Mouse (Mus musculus) heart, postnatal 14 days (tissue): ENCODE measurements around the gene Dda1. TPM values are rescaled to one million over a fixed set of nuclear protein-coding genes. Genes with fewer than 3 reads are reported as not detected.

Source experiments
- DNase-seq, 2 experiments: peaks; one replicate each; pipeline ENCODE4 v3.0.0; 2021 to 2022
- intact Hi-C: fragments of 180-260 bp; cut with DNase I; formaldehyde crosslinking; loops from one replicate; pipeline ENCODE4 v1.15.1; 2025
- total RNA-seq, 2 experiments: library from RNA; stranded (reverse); gene quantifications; 2 replicates each; pipeline ENCODE4 v1.2.3; 2021

The Dda1 gene
- total RNA-seq, 2 experiments from 2014 or later, result 33.5 to 36.4 TPM

DNA sequence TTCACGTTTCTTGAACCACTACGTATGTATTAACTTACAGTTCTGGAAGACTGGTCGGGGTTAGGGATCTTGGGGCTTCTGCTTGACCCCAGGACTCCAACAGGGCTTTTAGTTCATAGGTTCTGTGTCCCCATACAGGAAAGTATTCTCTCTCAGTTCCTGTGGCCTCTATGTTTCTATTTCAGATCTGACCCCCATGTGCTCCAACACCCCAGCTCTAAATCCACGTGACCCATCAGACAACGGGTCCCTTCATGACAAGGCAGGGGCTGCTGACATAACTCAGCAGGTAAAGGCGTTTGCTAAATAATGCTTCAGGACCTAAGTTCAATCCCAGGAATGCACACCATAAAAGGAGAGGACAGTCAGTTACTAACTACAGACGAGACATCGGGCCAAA is 3.3 kb upstream of the Dda1 start:
- no peak for DNase-seq
- intact Hi-C loops, result no loop called here

DNA sequence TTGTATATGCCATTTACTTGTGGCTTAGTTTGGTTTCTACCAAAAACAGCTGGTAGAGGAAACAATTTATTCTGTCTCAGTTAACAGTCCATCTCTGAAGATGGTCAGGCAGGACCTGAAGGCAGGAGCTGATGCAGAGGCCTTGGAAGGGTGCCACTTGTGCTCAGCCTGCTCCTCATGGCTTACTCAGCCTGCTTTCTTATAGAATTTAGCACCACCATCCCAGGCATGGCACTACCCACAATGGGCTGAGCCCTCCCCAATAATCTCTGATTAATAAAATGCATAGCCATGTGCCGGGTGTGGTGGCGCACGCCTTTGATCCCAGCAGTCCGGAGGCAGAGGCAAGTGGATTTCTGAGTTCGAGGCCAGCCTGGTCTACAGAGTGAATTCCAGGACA is 2.8 kb upstream of the Dda1 start:
- intact Hi-C loops, result no loop called here

GRCm38 (mm10) chr8:71467201-71467600 is 1.8 kb upstream of the Dda1 start:
- no peak for DNase-seq
- intact Hi-C loops, result no loop called here

More for the DNA sequence above, 2.8 kb upstream of the Dda1 start:
- no peak for DNase-seq

GRCm38 (mm10) chr8:71468001-71468400 is 998 bp upstream of the Dda1 start:
- intact Hi-C loops, result no loop called here

GRCm38 (mm10) chr8:71469411-71469810 is 412 bp downstream of the Dda1 start:
- DNase-seq, result peak; percentile 47 to 56
- intact Hi-C loops, result no loop called here

More at GRCm38 (mm10) chr8:71468001-71468400, 998 bp upstream of the Dda1 start:
- DNase-seq, result no peak

DNA sequence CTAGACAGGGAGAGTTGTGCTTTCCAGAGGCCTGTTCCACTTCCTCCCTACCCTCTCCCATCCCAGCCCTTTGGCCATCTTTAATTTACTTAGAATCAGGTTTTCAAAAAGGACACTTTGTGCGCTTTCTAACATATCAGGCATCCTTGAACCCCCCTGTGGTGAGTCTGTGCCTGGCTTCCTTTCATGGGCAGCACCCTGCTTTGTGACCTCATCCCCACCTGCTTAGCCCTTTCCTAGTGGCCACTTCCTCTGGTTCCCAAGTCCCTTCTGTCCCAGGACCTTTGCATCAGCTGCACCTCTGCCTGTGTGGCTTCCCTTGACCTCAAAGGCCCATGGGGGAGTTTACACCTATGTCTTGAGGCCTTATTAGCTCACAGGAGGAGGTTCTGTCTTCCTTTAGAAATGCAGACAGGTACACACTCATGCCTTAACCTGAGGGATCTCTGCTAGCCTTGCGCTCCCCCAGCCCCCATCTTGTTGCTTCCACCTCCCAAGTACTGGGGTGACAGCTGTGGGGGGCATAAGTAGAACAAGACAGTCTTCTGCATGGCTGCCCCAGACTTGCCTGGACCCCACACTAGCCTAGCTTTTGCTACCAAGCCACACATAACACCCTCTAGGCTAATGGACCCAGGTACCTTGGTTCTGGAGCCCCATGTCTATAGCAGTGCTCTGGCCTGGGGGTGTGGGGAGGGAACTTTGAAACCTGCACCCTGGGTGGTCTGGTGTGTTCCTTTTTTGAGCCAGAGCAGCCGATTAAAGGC is 1.3 kb downstream of the Dda1 start:
- DNase-seq, result no peak
- intact Hi-C loops, result loop anchor here (5.0 kb wide), 1 partner anchor 98 kb away; the partner anchor contains the start of gene Ocel1

DNA sequence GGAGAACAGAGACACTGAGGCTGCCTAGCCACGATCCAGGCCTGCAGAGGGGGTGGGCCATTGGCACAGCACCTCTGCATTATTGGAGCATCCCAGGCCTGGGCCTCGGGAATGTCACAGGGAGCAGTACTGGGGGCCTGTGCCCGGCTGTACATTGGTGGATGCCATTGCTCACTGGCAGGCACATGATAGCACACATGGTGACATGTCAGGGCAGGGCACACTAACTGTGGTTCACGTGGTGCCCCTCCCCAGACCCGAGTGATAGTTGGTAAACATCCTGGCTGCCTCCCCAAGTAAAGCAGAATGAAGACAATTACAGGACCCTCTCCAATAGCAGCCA is 1.9 kb downstream of the Dda1 start:
- intact Hi-C loops, result loop anchor here (5.0 kb wide), 1 partner anchor 99 kb away; the partner anchor contains the start of gene Ocel1
- DNase-seq, result no peak

DNA sequence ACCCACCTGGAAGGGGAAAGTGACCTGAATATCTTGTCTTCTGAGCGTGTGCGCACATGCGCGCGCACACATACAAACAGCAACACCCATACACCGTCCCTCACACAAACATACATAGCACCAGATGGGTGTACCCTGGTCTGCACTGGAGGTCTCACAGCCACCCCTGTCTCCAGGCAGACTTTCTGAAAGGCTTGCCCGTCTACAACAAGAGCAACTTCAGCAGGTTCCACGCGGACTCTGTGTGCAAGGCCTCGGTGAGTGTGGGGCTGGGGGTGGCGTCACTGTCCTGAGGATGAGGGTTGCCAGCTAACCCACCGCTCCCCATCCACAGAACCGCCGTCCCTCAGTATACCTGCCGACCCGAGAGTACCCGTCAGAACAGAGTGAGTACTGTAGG is 2.9 kb downstream of the Dda1 start:
- intact Hi-C loops, result loop anchor here (5.0 kb wide), 1 partner anchor 100 kb away; the partner anchor contains the start of gene Ocel1
- no peak for DNase-seq

- no peak for DNase-seq
- intact Hi-C loops, result loop anchor here (5.0 kb wide), 1 partner anchor 100 kb away; the partner anchor contains the start of gene Ocel1
Measured at GRCm38 (mm10) chr8:71472601-71473386, 3.8 kb downstream of the Dda1 start.

GRCm38 (mm10) chr8:71474344-71474743 is 5.3 kb downstream of the Dda1 start:
- intact Hi-C loops, result loop anchor here (5.0 kb wide), 1 partner anchor 102 kb away; the partner anchor contains the start of gene Ocel1
- no peak for DNase-seq

GRCm38 (mm10) chr8:71474785-71475701 is 6.0 kb downstream of the Dda1 start:
- DNase-seq, result no peak
- intact Hi-C loops, result loop anchor here (5.0 kb wide), 1 partner anchor 103 kb away; the partner anchor contains the start of gene Ocel1

- intact Hi-C loops, result no loop called here
Measured at GRCm38 (mm10) chr8:71475702-71476075, 6.7 kb downstream of the Dda1 start.

DNA sequence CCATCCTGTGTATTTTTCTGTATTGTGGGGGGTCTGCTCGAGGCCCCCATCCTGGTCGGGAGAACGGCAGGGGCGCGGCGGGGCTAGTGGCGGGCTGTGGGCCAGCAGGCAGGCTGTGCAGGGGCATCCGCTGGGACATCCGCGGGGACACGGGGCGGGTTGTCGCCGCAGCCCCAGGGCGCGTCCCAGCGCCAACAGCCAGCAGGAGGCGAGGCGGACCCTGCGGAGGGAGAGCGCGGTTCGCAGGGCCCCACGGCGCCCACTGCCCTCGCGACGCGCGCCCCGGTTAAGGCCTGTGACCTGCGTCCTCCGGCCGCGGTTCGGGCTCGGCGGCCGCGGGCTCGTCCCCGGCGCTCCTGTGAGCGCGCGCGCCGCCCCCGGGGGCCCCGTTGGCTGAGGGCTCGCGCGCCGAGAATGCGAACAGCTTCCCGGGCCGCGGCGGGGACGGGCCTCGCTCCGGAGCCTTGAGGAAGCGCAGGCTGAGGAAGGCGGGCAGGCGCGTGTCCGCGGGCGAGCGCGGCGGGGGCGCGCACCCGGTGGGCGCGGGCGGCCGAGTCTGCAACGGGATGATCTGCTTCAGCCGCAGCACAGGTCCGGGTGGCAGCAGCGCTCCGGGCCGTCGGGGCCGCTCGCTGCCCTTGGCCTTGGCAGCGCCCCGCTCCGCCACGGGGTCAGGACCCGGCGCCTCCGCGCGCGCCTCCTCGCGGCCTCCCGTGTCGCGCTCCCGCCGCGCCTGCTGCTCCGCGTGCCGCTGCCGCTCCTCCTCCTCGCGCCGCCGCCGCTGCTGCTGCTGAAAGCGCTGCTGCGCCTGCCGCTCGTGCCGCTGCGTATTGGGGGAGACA is 7.3 kb downstream of the Dda1 start:
- intact Hi-C loops, result no loop called here

More at GRCm38 (mm10) chr8:71475702-71476075, 6.7 kb downstream of the Dda1 start:
- no peak for DNase-seq

GRCm38 (mm10) chr8:71477196-71477845 is 8.3 kb downstream of the Dda1 start:
- intact Hi-C loops, result no loop called here
- peak in 1 of 2 experiments; percentile 28 for DNase-seq

More for the DNA sequence above, 7.3 kb downstream of the Dda1 start:
- DNase-seq, result peak; percentile 87 to 89

- intact Hi-C loops, result no loop called here
- no peak for DNase-seq
Measured at GRCm38 (mm10) chr8:71478943-71479342, 9.9 kb downstream of the Dda1 start.

- peak; percentile 48 to 53 for DNase-seq
- intact Hi-C loops, result loop anchor here (10.0 kb wide), 1 partner anchor 589 kb away; the partner anchor contains the start of genes Rpl18a and Slc5a5
Measured at GRCm38 (mm10) chr8:71483932-71484331, 14.9 kb downstream of the Dda1 start.

- intact Hi-C loops, result loop anchor here (10.0 kb wide), 1 partner anchor 590 kb away; the partner anchor contains the start of genes Rpl18a and Slc5a5
- DNase-seq, result no peak
Measured at GRCm38 (mm10) chr8:71484736-71485135, 15.7 kb downstream of the Dda1 start.
